Mouse (Mus musculus): ENCODE data around the gene Col26a1.

- TF ChIP-seq POLR2A (IDR thresholded peaks at IDR 0.05; ENCODE audit: borderline replicate concordance, extremely low read depth, low read depth, low read length), result no peak
- no peak for TF ChIP-seq CTCF (IDR thresholded peaks at IDR 0.05; ENCODE audit: insufficient read depth, low read length)
These were observed 180.8 kb downstream of the Col26a1 start for GRCm38 (mm10) chr5:136702159-136702725.
